Mouse (Mus musculus) bone marrow, adult 2 months (tissue): Measurements from ENCODE around the gene Ifitm7.

ENCODE experiments used
- CTCF ChIP-seq: fragments of 200-500 bp; IDR thresholded peaks from 2 replicates; pipeline ENCODE4 v1.5.1; 2011; ENCODE audit warnings: low read length, control low read depth; ENCODE audit not compliant: control insufficient read depth, insufficient read depth
- POLR2A ChIP-seq: fragments of 200-500 bp; IDR thresholded peaks from 2 replicates; pipeline ENCODE4 v1.6.1; 2011; ENCODE audit warnings: low read depth, mild to moderate bottlenecking, control low read depth, low read length, borderline replicate concordance; ENCODE audit not compliant: control insufficient read depth

DNA sequence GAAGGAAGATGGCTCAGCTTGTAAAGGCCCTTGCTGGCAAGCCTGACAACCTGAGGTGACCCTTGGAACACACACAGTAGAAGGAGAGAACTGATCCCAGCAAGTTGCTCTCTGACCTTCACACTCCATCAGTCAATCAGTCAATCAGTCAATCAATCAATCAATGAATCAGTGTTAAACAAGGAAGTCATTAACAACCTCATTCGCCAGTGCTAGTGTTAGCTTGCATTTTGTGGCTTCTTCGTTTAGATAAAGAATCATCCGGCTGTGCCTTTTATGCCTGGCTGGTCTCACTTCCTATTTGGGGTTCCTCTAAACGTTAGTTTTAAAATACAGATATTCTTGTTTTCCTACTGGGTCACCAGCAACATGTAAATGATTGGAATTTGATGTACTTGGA lies 42.5 kb downstream of the Ifitm7 start:
- TF ChIP-seq POLR2A (no peak), CTCF (no peak)
